ENCODE assay signal across 8 mouse cellular contexts in genomic region chr10:96213876-96214275, GRCm38 (mm10).
DNase-seq lines count a peak whose midpoint lies in the region; ATAC-seq and TF ChIP-seq lines count a peak whose summit lies in the region.

No protein-coding gene starts in this region.

- peak; percentile 82 for TF ChIP-seq CTCF in layer of hippocampus, adult 2 months (conservative IDR thresholded peaks at IDR 0.05)
- peak; percentile 41 for TF ChIP-seq CTCF in lung, adult 2 months (IDR thresholded peaks at IDR 0.05; ENCODE audit: insufficient read depth, low read length)

- no peak overlapping the region for H3K9ac ChIP-seq in ES-E14 (ENCODE audit: insufficient read depth, low read depth, low read length, poor library complexity, severe bottlenecking)

- WGBS in lung, adult 2 months: under 1% methylated on average over 10 of the region's 10 CpGs

- in situ Hi-C loops in ES-E14 (cut with MboI; ENCODE audit: low sequenced_read_pairs in 2 of 2, unreplicated experiment in 2 of 2): loop anchor here in 1 of 2 experiments (10.0 kb wide), 1 partner anchor 1101 kb away; no protein-coding TSS in a partner anchor

- no peak overlapping the region for H3K4me3 ChIP-seq in ES-E14 (ENCODE audit: insufficient read depth in 1 of 2, low read depth in 1 of 2, low read length in 2 of 2, poor library complexity in 1 of 2, severe bottlenecking in 1 of 2)
- H3K4me3 ChIP-seq in layer of hippocampus, adult 2 months: no peak overlapping the region
- H3K4me3 ChIP-seq in lung, adult 2 months (replicated peaks; ENCODE audit: extremely low read depth, low read depth, low read length): no peak overlapping the region

- H3K27ac ChIP-seq in ES-E14 (ENCODE audit: insufficient read depth, low read depth, low read length, poor library complexity, severe bottlenecking): no peak overlapping the region
- peak overlapping the region; percentile 2; the same call in 1 of the 2 replicates for H3K27ac ChIP-seq in layer of hippocampus, adult 2 months

- H3K9me3 ChIP-seq in ES-E14 (ENCODE audit: control insufficient read depth, insufficient read depth, low read depth, low read length): no peaks in the 10 kb centered on the region

- peak; percentile 95 for ATAC-seq in neutrophil, adult 5-6 weeks (ENCODE audit: extremely low read depth, insufficient number of reproducible peaks, low FRiP score, poor library complexity, severe bottlenecking)

- TF ChIP-seq POLR2A in lung, adult 2 months (IDR thresholded peaks at IDR 0.05; ENCODE audit: borderline replicate concordance, extremely low read depth, low read depth, low read length): no peak

- no peaks in the 10 kb centered on the region for H3K36me3 ChIP-seq in ES-E14 (ENCODE audit: control insufficient read depth, insufficient read depth, low read length, poor library complexity, severe bottlenecking)

- no peaks in the 10 kb centered on the region for H3K4me1 ChIP-seq in ES-E14 (ENCODE audit: control insufficient read depth in 2 of 2, insufficient read depth in 2 of 2, low read length in 2 of 2, poor library complexity in 1 of 2)
- no peaks in the 10 kb centered on the region for H3K4me1 ChIP-seq in lung, adult 2 months (ENCODE audit: control insufficient read depth, insufficient read depth, low read length)

- peak; percentile 95 for DNase-seq in ES-E14 (ENCODE audit: low read depth, low spot score)
- DNase-seq in cerebellum, adult 18-20 months: peak; percentile 94 to 96
- DNase-seq in forelimb bud, embryonic 11.5 days (ENCODE audit: low read depth, low spot score): peak; percentile 94
- peak; percentile 94 for DNase-seq in heart, postnatal 4 days
- DNase-seq in layer of hippocampus, adult 2 months (ENCODE audit: low spot score in 2 of 2): peak; percentile 91 to 93
- peak; percentile 83 for DNase-seq in lung, adult 2 months
- DNase-seq in thymus, adult 18-20 months: peak; percentile 55 to 72

TF ChIP-seq in ES-E14, 5 proteins besides CTCF, POLR2A, EP300 and RAD21:
- TF ChIP-seq ZNF384 (IDR thresholded peaks at IDR 0.05; ENCODE audit: low read depth, low read length) (no peak), ZC3H11A (IDR thresholded peaks at IDR 0.05; ENCODE audit: borderline replicate concordance, low read depth, low read length) (peak; percentile 95), CHD2 (IDR thresholded peaks at IDR 0.05; ENCODE audit: low read depth, low read length) (no peak), HCFC1 (IDR thresholded peaks at IDR 0.05; ENCODE audit: borderline replicate concordance, insufficient read depth, low read length) (no peak)
